10 mouse cellular contexts compared by ENCODE assay signal in the genomic region with DNA sequence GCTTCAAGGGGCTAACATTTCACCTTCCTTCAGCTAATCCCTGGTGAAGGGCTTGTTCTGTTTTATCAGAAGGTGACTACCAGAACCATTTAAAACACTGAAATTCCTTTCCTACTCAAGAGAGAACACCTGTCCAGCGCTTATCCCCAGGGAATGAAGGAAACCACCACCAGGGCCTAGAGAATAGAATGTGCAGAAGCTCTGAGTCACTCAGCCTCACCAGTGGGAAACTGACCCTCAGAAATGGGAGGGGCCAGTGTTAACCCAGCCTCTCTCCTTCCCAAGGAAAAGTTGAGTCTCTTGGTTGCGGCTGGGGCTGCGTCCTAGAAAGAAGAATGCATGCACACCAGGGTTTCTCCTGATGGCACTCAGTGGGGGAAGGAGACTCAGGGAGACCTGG. TPM values are rescaled to one million over a fixed set of nuclear protein-coding genes. Genes with fewer than 3 reads are reported as not detected.
A peak's percentile ranks its signal among the peaks of the same experiment; 100 is the strongest.
DNase-seq lines count a peak whose midpoint lies in the region; ATAC-seq lines count a peak whose summit lies in the region.
"Had no signal": no experiment of that assay in that cellular context is flagged by ENCODE, and none has a peak within 500 bp of the region (broad histone marks: within the 10 kb centered on the region; RNA-seq: fewer than 3 reads in every experiment).

No protein-coding gene starts in this region.

- H3K4me2 ChIP-seq in kidney, embryonic 16.5 days (replicated peaks; ENCODE audit: low read depth, low read length) = peak overlapping the region; percentile 29
- peak overlapping the region; percentile 25 for H3K4me2 ChIP-seq in forebrain, embryonic 16.5 days (ENCODE audit: low read length)
- H3K4me2 ChIP-seq in midbrain, embryonic 14.5 days (ENCODE audit: low read length) = peak overlapping the region; percentile 88

- H3K9me3 ChIP-seq in kidney, embryonic 16.5 days (ENCODE audit: low read length) = no peaks in the 10 kb centered on the region
- H3K9me3 ChIP-seq in forebrain, embryonic 16.5 days (ENCODE audit: control insufficient read depth, low read length) = no peaks in the 10 kb centered on the region
- no peaks in the 10 kb centered on the region for H3K9me3 ChIP-seq in midbrain, embryonic 14.5 days (ENCODE audit: control insufficient read depth, low read length)

- no peak overlapping the region for H3K4me3 ChIP-seq in kidney, embryonic 16.5 days (ENCODE audit: low read length)
- H3K4me3 ChIP-seq in forebrain, embryonic 16.5 days (replicated peaks; ENCODE audit: low read length) = no peak overlapping the region
- no peak overlapping the region for H3K4me3 ChIP-seq in midbrain, embryonic 14.5 days (replicated peaks; ENCODE audit: low read depth, low read length)

- WGBS in kidney, embryonic 16.5 days = 70% methylated on average over 3 of the region's 3 CpGs
- WGBS in forebrain, embryonic 16.5 days = 74% methylated on average over 3 of the region's 3 CpGs
- 65% methylated on average over 3 of the region's 3 CpGs for WGBS in midbrain, embryonic 14.5 days

- H3K9ac ChIP-seq in kidney, embryonic 16.5 days (replicated peaks; ENCODE audit: low read length) = peak overlapping the region; percentile 11; the same call in 1 of the 2 replicates
- H3K9ac ChIP-seq in forebrain, embryonic 16.5 days (replicated peaks; ENCODE audit: low read depth, low read length) = peak overlapping the region; percentile 37
- H3K9ac ChIP-seq in midbrain, embryonic 14.5 days (replicated peaks; ENCODE audit: low read length) = peak overlapping the region; percentile 13

- no peak for DNase-seq in kidney, adult 9 months
- peak; percentile 50 for DNase-seq in ZHBTc4 (ENCODE audit: low read depth, low spot score)
- no peak for DNase-seq in midbrain, embryonic 14.5 days
- DNase-seq in ovary, adult 18-20 months (ENCODE audit: low spot score) = no peak
- no peak for DNase-seq in ovary, postnatal 36 days (ENCODE audit: low spot score)
- DNase-seq in frontal cortex, postnatal 14 days (ENCODE audit: low spot score in 2 of 2) = no peak
- DNase-seq: layer of hippocampus, postnatal 36 days; retina, postnatal 1 day had no signal

- H3K36me3 ChIP-seq in kidney, embryonic 16.5 days (ENCODE audit: insufficient read depth, low read length) = no peaks in the 10 kb centered on the region
- no peaks in the 10 kb centered on the region for H3K36me3 ChIP-seq in forebrain, embryonic 16.5 days (ENCODE audit: control insufficient read depth, insufficient read depth)
- no peaks in the 10 kb centered on the region for H3K36me3 ChIP-seq in midbrain, embryonic 14.5 days (ENCODE audit: control insufficient read depth, insufficient read depth, low read length)

- no peaks in the 10 kb centered on the region for H3K27me3 ChIP-seq in kidney, embryonic 16.5 days (ENCODE audit: insufficient read depth, low read length)
- H3K27me3 ChIP-seq in forebrain, embryonic 16.5 days (replicated peaks; ENCODE audit: control insufficient read depth, insufficient read depth, low read length) = no peaks in the 10 kb centered on the region
- no peaks in the 10 kb centered on the region for H3K27me3 ChIP-seq in midbrain, embryonic 14.5 days (ENCODE audit: control insufficient read depth, insufficient read depth, low read length)

- ATAC-seq in kidney, embryonic 16.5 days (ENCODE audit: low FRiP score, low TSS enrichment) = no peak
- ATAC-seq in forebrain, embryonic 16.5 days = no peak
- no peak for ATAC-seq in midbrain, embryonic 14.5 days (ENCODE audit: low FRiP score, low TSS enrichment)

- H3K27ac ChIP-seq in kidney, embryonic 16.5 days (ENCODE audit: low read length) = peak overlapping the region; percentile 73
- no peak overlapping the region for H3K27ac ChIP-seq in forebrain, embryonic 16.5 days (ENCODE audit: low read length)
- 0 out of 2 replicates have a peak overlapping the region, but pooled peaks have one; percentile 6 for H3K27ac ChIP-seq in midbrain, embryonic 14.5 days (replicated peaks; ENCODE audit: low read depth, low read length)

- H3K4me1 ChIP-seq in kidney, embryonic 16.5 days (ENCODE audit: insufficient read depth, low read length) = peaks cover 40% of the 10 kb centered on the region
- H3K4me1 ChIP-seq in forebrain, embryonic 16.5 days (replicated peaks; ENCODE audit: control insufficient read depth, insufficient read depth, low read length) = peaks cover 43% of the 10 kb centered on the region
- H3K4me1 ChIP-seq in midbrain, embryonic 14.5 days (ENCODE audit: control insufficient read depth, insufficient read depth, low read length) = peaks cover 39% of the 10 kb centered on the region

RNA-seq across cellular contexts. Expression of gene Agap3, which starts 3.1 kb away (rescaled TPM):
- 15.0 and 21.0 TPM in 2 replicates for polyA plus RNA-seq in kidney, embryonic 16.5 days (2015; fragmentation: Nextera tagmentation; extraction: Ambion mirVana)
- polyA plus RNA-seq in forebrain, embryonic 16.5 days (2015; fragmentation: Nextera tagmentation; extraction: Ambion mirVana) = 57.0 and 58.6 TPM in 2 replicates
- polyA plus RNA-seq in midbrain, embryonic 14.5 days (2014; fragmentation: Nextera tagmentation; extraction: Ambion mirVana) = 65.1 and 79.0 TPM in 2 replicates

RNA-seq across cellular contexts. Expression of gene Tmub1, which starts 7.4 kb away (rescaled TPM):
- 29.4 and 32.8 TPM in 2 replicates for polyA plus RNA-seq in kidney, embryonic 16.5 days (2015; fragmentation: Nextera tagmentation; extraction: Ambion mirVana)
- 37.3 and 45.4 TPM in 2 replicates for polyA plus RNA-seq in forebrain, embryonic 16.5 days (2015; fragmentation: Nextera tagmentation; extraction: Ambion mirVana)
- 51.0 and 64.1 TPM in 2 replicates for polyA plus RNA-seq in midbrain, embryonic 14.5 days (2014; fragmentation: Nextera tagmentation; extraction: Ambion mirVana)

RNA-seq across cellular contexts. Expression of gene Fastk, which starts 10.0 kb away (rescaled TPM):
- polyA plus RNA-seq in kidney, embryonic 16.5 days (2015; fragmentation: Nextera tagmentation; extraction: Ambion mirVana) = 143 and 147 TPM in 2 replicates
- 92.2 and 96.3 TPM in 2 replicates for polyA plus RNA-seq in forebrain, embryonic 16.5 days (2015; fragmentation: Nextera tagmentation; extraction: Ambion mirVana)
- polyA plus RNA-seq in midbrain, embryonic 14.5 days (2014; fragmentation: Nextera tagmentation; extraction: Ambion mirVana) = 91.8 and 105 TPM in 2 replicates

RNA-seq across cellular contexts. Expression of gene Slc4a2, which starts 31.4 kb away (rescaled TPM):
- polyA plus RNA-seq in kidney, embryonic 16.5 days (2015; fragmentation: Nextera tagmentation; extraction: Ambion mirVana) = 52.5 and 53.8 TPM in 2 replicates
- 19.1 and 23.9 TPM in 2 replicates for polyA plus RNA-seq in forebrain, embryonic 16.5 days (2015; fragmentation: Nextera tagmentation; extraction: Ambion mirVana)
- polyA plus RNA-seq in midbrain, embryonic 14.5 days (2014; fragmentation: Nextera tagmentation; extraction: Ambion mirVana) = 14.8 TPM in 2 replicates

RNA-seq across cellular contexts. Expression of gene Cdk5, which starts 31.7 kb away (rescaled TPM):
- polyA plus RNA-seq in kidney, embryonic 16.5 days (2015; fragmentation: Nextera tagmentation; extraction: Ambion mirVana) = 51.1 and 51.5 TPM in 2 replicates
- polyA plus RNA-seq in forebrain, embryonic 16.5 days (2015; fragmentation: Nextera tagmentation; extraction: Ambion mirVana) = 106 and 127 TPM in 2 replicates
- 110 and 136 TPM in 2 replicates for polyA plus RNA-seq in midbrain, embryonic 14.5 days (2014; fragmentation: Nextera tagmentation; extraction: Ambion mirVana)

Comparison
In these comparisons a context has a peak if more than half of its experiments do, and no peak if none do; other contexts are left out.
1. H3K4me2 ChIP-seq: peak in every context shown above with its lines; median percentile 88 in midbrain, embryonic 14.5 days; 29 in kidney, embryonic 16.5 days; 25 in forebrain, embryonic 16.5 days.